ENCODE assay signal across 15 mouse cellular contexts in the genomic region with DNA sequence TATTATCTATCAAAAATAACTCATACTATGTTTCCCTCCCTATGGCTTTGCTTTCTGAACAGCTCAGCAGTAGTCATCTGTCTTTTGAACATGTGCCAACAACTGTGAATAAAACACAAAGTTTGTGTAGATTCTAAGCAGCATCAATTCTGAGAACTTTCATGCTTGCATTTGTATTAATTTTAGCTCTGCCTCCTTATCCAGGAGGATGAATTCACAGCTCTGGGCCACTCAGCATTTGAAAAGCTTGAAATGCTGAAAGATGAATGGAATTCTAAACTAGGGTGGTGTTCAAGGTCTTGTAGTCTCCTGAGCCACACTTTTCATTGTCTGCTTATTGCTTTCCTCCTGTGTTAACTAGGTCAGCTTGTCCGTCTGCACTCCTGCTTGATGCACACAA. TPM values are rescaled to one million over a fixed set of nuclear protein-coding genes. Genes with fewer than 3 reads are reported as not detected.
"Had no signal": no experiment of that assay in that cellular context is flagged by ENCODE, and none has a peak within 500 bp of the region (broad histone marks: within the 10 kb centered on the region; RNA-seq: fewer than 3 reads in every experiment).

No protein-coding gene starts in this region.

- H3K27me3 ChIP-seq: midbrain, embryonic 13.5 days; midbrain, embryonic 15.5 days; neural tube, embryonic 12.5 days; stomach, embryonic 15.5 days had no signal

- H3K4me2 ChIP-seq: lung, embryonic 14.5 days; midbrain, embryonic 11.5 days; midbrain, embryonic 13.5 days; midbrain, embryonic 15.5 days; neural tube, embryonic 12.5 days; stomach, embryonic 15.5 days had no signal

- ATAC-seq: midbrain, embryonic 13.5 days; midbrain, embryonic 15.5 days had no signal

- H3K9me3 ChIP-seq: midbrain, embryonic 13.5 days; midbrain, embryonic 15.5 days; neural tube, embryonic 12.5 days; stomach, embryonic 15.5 days had no signal

- DNase-seq: lung, adult 18-20 months; lung, embryonic 14.5 days; lung, postnatal 10 days; lung, postnatal 4 days; thymus, adult 2 months; thymus, postnatal 25 days; thymus, postnatal 4 days had no signal

- H3K4me1 ChIP-seq: midbrain, embryonic 13.5 days; midbrain, embryonic 15.5 days; neural tube, embryonic 12.5 days; stomach, embryonic 15.5 days had no signal

- H3K27ac ChIP-seq: liver, embryonic 14.5 days; midbrain, embryonic 13.5 days; midbrain, embryonic 15.5 days; neural tube, embryonic 12.5 days; stomach, embryonic 15.5 days had no signal

- H3K9ac ChIP-seq: liver, embryonic 14.5 days; lung, embryonic 14.5 days; midbrain, embryonic 13.5 days; midbrain, embryonic 15.5 days; neural tube, embryonic 12.5 days; stomach, embryonic 15.5 days had no signal

- H3K36me3 ChIP-seq: midbrain, embryonic 13.5 days; midbrain, embryonic 15.5 days; neural tube, embryonic 12.5 days; stomach, embryonic 15.5 days had no signal

- H3K4me3 ChIP-seq: midbrain, embryonic 13.5 days; midbrain, embryonic 15.5 days; neural tube, embryonic 12.5 days; stomach, embryonic 15.5 days had no signal

RNA-seq across cellular contexts. Expression of a gene that starts 13.4 kb away (rescaled TPM):
- total RNA-seq: megakaryocyte, adult 5-6 weeks had no signal
- polyA plus RNA-seq: liver, embryonic 14.5 days; liver, embryonic 16.5 days had no signal
